Mouse (Mus musculus) cerebellum, postnatal 14 days (tissue): ENCODE measurements around the gene Rasa3.
A peak's percentile ranks its signal among the peaks of the same experiment; 100 is the strongest.

ENCODE experiments used
- DNase-seq, 2 experiments: peaks; one replicate each; pipeline ENCODE4 v3.0.0; 2021; ENCODE audit warnings: mixed read lengths in 2 of 2

The Rasa3 gene

GRCm38 (mm10) chr8:13647591-13647990, 29.8 kb downstream of the Rasa3 start:
- no peak for DNase-seq

GRCm38 (mm10) chr8:13644932-13645676, 32.3 kb downstream of the Rasa3 start:
- peak; percentile 68 to 71 for DNase-seq

- DNase-seq = peak in 1 of 2 experiments; percentile 60
Observed at GRCm38 (mm10) chr8:13644155-13644554, 33.2 kb downstream of the Rasa3 start.

- no peak for DNase-seq
Observed at GRCm38 (mm10) chr8:13642659-13643181, 34.7 kb downstream of the Rasa3 start.

- no peak for DNase-seq
Observed at GRCm38 (mm10) chr8:13641206-13641605, 36.2 kb downstream of the Rasa3 start.

GRCm38 (mm10) chr8:13640452-13640883, 36.9 kb downstream of the Rasa3 start:
- DNase-seq = peak; percentile 66 to 72

- no peak for DNase-seq
Observed at GRCm38 (mm10) chr8:13633107-13633506, 44.3 kb downstream of the Rasa3 start.

- DNase-seq = no peak
Observed at GRCm38 (mm10) chr8:13632309-13632708, 45.1 kb downstream of the Rasa3 start.

- no peak for DNase-seq
Observed at GRCm38 (mm10) chr8:13630754-13631153, 46.6 kb downstream of the Rasa3 start.

GRCm38 (mm10) chr8:13630171-13630570, 47.2 kb downstream of the Rasa3 start:
- DNase-seq = no peak

- no peak for DNase-seq
Observed at GRCm38 (mm10) chr8:13629351-13630090, 47.9 kb downstream of the Rasa3 start.

- no peak for DNase-seq
Observed at GRCm38 (mm10) chr8:13628067-13628466, 49.3 kb downstream of the Rasa3 start.

- no peak for DNase-seq
Observed at GRCm38 (mm10) chr8:13627591-13627990, 49.8 kb downstream of the Rasa3 start.

GRCm38 (mm10) chr8:13626114-13626513, 51.3 kb downstream of the Rasa3 start:
- DNase-seq = no peak

- DNase-seq = no peak
Observed at GRCm38 (mm10) chr8:13625281-13625970, 52.0 kb downstream of the Rasa3 start.

- DNase-seq = peak; percentile 94 to 97
Observed at GRCm38 (mm10) chr8:13624863-13625262, 52.5 kb downstream of the Rasa3 start.

GRCm38 (mm10) chr8:13623911-13624421, 53.4 kb downstream of the Rasa3 start:
- peak in 1 of 2 experiments; percentile 43 for DNase-seq

- DNase-seq = no peak
Observed at GRCm38 (mm10) chr8:13623038-13623750, 54.2 kb downstream of the Rasa3 start.

GRCm38 (mm10) chr8:13620226-13620920, 57.0 kb downstream of the Rasa3 start:
- DNase-seq = no peak

- no peak for DNase-seq
Observed at GRCm38 (mm10) chr8:13616831-13617505, 60.4 kb downstream of the Rasa3 start.

- peak in 1 of 2 experiments; percentile 49 for DNase-seq
Observed at GRCm38 (mm10) chr8:13614924-13615391, 62.4 kb downstream of the Rasa3 start.
